Comparison of ENCODE assay signal across 9 mouse cellular contexts in genomic region chr11:106026465-106027151, GRCm38 (mm10). TPM values are rescaled to one million over a fixed set of nuclear protein-coding genes. Genes with fewer than 3 reads are reported as not detected.
DNase-seq lines count a peak whose midpoint lies in the region; ATAC-seq and TF ChIP-seq lines count a peak whose summit lies in the region.
"Had no signal": no experiment of that assay in that cellular context is flagged by ENCODE, and none has a peak within 500 bp of the region (broad histone marks: within the 10 kb centered on the region; RNA-seq: fewer than 3 reads in every experiment).

No protein-coding gene starts in this region.

- 23% methylated on average over 11 of the region's 11 CpGs for WGBS in liver, embryonic 13.5 days (ENCODE audit: insufficient replicate concordance)

- H3K27me3 ChIP-seq in MEL (ENCODE audit: control insufficient read depth in 1 of 2, insufficient read depth in 2 of 2, low read length in 2 of 2), result no peaks in the 10 kb centered on the region
- H3K27me3 ChIP-seq in liver, embryonic 13.5 days, result peaks cover 43% of the 10 kb centered on the region

- no peak overlapping the region for H3K27ac ChIP-seq in MEL (ENCODE audit: control insufficient read depth, low read depth, low read length)
- no peak overlapping the region for H3K27ac ChIP-seq in liver, embryonic 13.5 days

- H3K36me3 ChIP-seq in MEL (ENCODE audit: control insufficient read depth in 1 of 2, insufficient read depth in 2 of 2, low read length in 2 of 2), result peaks cover 0 to 15% of the 10 kb centered on the region in 2 experiments; a peak in 2 of 4 replicates
- H3K36me3 ChIP-seq in liver, embryonic 13.5 days, result peaks cover 10% of the 10 kb centered on the region

- no peaks in the 10 kb centered on the region for H3K79me2 ChIP-seq in MEL (ENCODE audit: control insufficient read depth, insufficient read depth, low read length, poor library complexity)

- peak overlapping the region in 1 of 2 experiments; percentile 9; a peak in 1 of 4 replicates for H3K4me3 ChIP-seq in MEL (ENCODE audit: control insufficient read depth in 1 of 2, insufficient read depth in 1 of 2, low read depth in 2 of 2, low read length in 2 of 2)
- no peak overlapping the region for H3K4me3 ChIP-seq in liver, embryonic 13.5 days (replicated peaks)

- peak; percentile 84 for DNase-seq in CD4-positive helper T cell, adult 2 months (ENCODE audit: low read depth, low spot score)
- DNase-seq in MEL (ENCODE audit: low read depth, low spot score), result peak; percentile 78
- DNase-seq in cerebellum, postnatal 10 days, result peak; percentile 81 to 85
- DNase-seq in gastrocnemius, postnatal 25 days, result peak; percentile 36
- DNase-seq in kidney, postnatal 10 days, result peak; percentile 77
- DNase-seq in liver, embryonic 13.5 days, result peak; percentile 30
- peak; percentile 70 for DNase-seq in retina, embryonic 14.5 days (ENCODE audit: low spot score)
- peak; percentile 89 for DNase-seq in thymus, postnatal 4 days

- peak overlapping the region; percentile 6 for H3K9ac ChIP-seq in MEL (ENCODE audit: control insufficient read depth, low read depth, low read length, poor library complexity, severe bottlenecking)
- 0 out of 2 replicates have a peak overlapping the region, but pooled peaks have one; percentile 22 for H3K9ac ChIP-seq in liver, embryonic 13.5 days

- TF ChIP-seq POLR2A in MEL (IDR thresholded peaks at IDR 0.05; ENCODE audit: control insufficient read depth in 1 of 2, insufficient read depth in 1 of 2, low read depth in 1 of 2, low read length in 2 of 2, poor library complexity in 1 of 2), result no peak

- peak; percentile 48; the same call in 1 of the 2 replicates for ATAC-seq in liver, embryonic 13.5 days (ENCODE audit: low read depth)

- peak overlapping the region; percentile 12; the same call in 1 of the 2 replicates for H3K4me2 ChIP-seq in liver, embryonic 13.5 days

- H3K4me1 ChIP-seq in MEL (ENCODE audit: control insufficient read depth in 1 of 2, insufficient read depth in 2 of 2, low read length in 2 of 2), result peaks cover 10 to 20% of the 10 kb centered on the region in 2 experiments; a peak in 3 of 4 replicates
- H3K4me1 ChIP-seq in liver, embryonic 13.5 days (replicated peaks), result peaks cover 20% of the 10 kb centered on the region

- TF ChIP-seq CTCF in MEL (IDR thresholded peaks at IDR 0.05 in 2 of 3, conservative IDR thresholded peaks at IDR 0.05 in 1 of 3; ENCODE audit: control insufficient read depth in 1 of 3, insufficient read depth in 1 of 3, low read depth in 2 of 3, low read length in 3 of 3, poor library complexity in 1 of 3, severe bottlenecking in 1 of 3), result peak; percentile 69 to 93 (median 84)

- peak; percentile 64 for TF ChIP-seq RAD21 in MEL (IDR thresholded peaks at IDR 0.05; ENCODE audit: low read depth, low read length)

- TF ChIP-seq EP300 in MEL (IDR thresholded peaks at IDR 0.05; ENCODE audit: low read depth in 1 of 2, low read length in 2 of 2), result peak in 1 of 2 experiments; percentile 10; a peak in 1 of 4 replicates

- H3K9me3 ChIP-seq in MEL (replicated peaks; ENCODE audit: insufficient read depth, low read length), result no peaks in the 10 kb centered on the region
- no peaks in the 10 kb centered on the region for H3K9me3 ChIP-seq in liver, embryonic 13.5 days (replicated peaks)

TF ChIP-seq in MEL, 35 proteins besides CTCF, POLR2A, EP300 and RAD21:
- no peak for TF ChIP-seq BHLHE40 (IDR thresholded peaks at IDR 0.05; ENCODE audit: borderline replicate concordance, low read depth, low read length)
- peak; percentile 98 for TF ChIP-seq MAZ (IDR thresholded peaks at IDR 0.05; ENCODE audit: low read depth, low read length)
- peak; percentile 42 for TF ChIP-seq ZC3H11A (IDR thresholded peaks at IDR 0.05; ENCODE audit: low read depth, low read length)
- 0 out of 2 replicates have a peak, but pooled peaks have one; percentile 35 for TF ChIP-seq USF1 (IDR thresholded peaks at IDR 0.05; ENCODE audit: low read depth, low read length)
- 0 out of 2 replicates have a peak, but pooled peaks have one; percentile 25 for TF ChIP-seq MXI1 (IDR thresholded peaks at IDR 0.05; ENCODE audit: low read depth, low read length)
- peak; percentile 38; the same call in 1 of the 2 replicates for TF ChIP-seq SIN3A (IDR thresholded peaks at IDR 0.05; ENCODE audit: low read length)
- peak; percentile 76 for TF ChIP-seq SMC3 (IDR thresholded peaks at IDR 0.05; ENCODE audit: low read depth, low read length)
- TF ChIP-seq USF2 (IDR thresholded peaks at IDR 0.05; ENCODE audit: borderline replicate concordance in 1 of 2, insufficient read depth in 1 of 2, low read depth in 1 of 2, low read length in 2 of 2), result no peak

RNA-seq across cellular contexts. Expression of gene Dcaf7, which starts 10.1 kb away (rescaled TPM):
- 77.4 and 86.9 TPM in 2 replicates for total RNA-seq in MEL (2012; rRNA removed)
- 10 to 100 TPM; 65.5 to 88.2 TPM for polyA plus RNA-seq in MEL (2012; ENCODE audit: insufficient read depth in 1 of 2, insufficient read length in 2 of 2, low read depth in 1 of 2, low replicate concordance in 2 of 2, missing spikeins in 1 of 2)
- 10 to 100 TPM; 25.9 to 26.1 TPM for total RNA-seq in gastrocnemius, postnatal 25 days (2021)
- 25.3 and 29.4 TPM in 2 replicates for polyA plus RNA-seq in liver, embryonic 13.5 days (2015; fragmentation: Nextera tagmentation; extraction: Ambion mirVana)

RNA-seq across cellular contexts. Expression of gene Kcnh6, which starts 18.7 kb away (rescaled TPM):
- 0.04 TPM in 1 of 2 replicates, not detected in the other for total RNA-seq in MEL (2012; rRNA removed)
- polyA plus RNA-seq in MEL (2012; ENCODE audit: insufficient read depth in 1 of 2, insufficient read length in 2 of 2, low read depth in 1 of 2, low replicate concordance in 2 of 2, missing spikeins in 1 of 2), result under 1 TPM in 1 of 2 experiments, not detected in 1; 0.07 TPM
- total RNA-seq in gastrocnemius, postnatal 25 days (2021), result not detected
- polyA plus RNA-seq in liver, embryonic 13.5 days (2015; fragmentation: Nextera tagmentation; extraction: Ambion mirVana), result 0.03 TPM in 1 of 2 replicates, not detected in the other

RNA-seq across cellular contexts. Expression of gene Ace3, which starts 32.1 kb away (rescaled TPM):
- not detected in 2 replicates for total RNA-seq in MEL (2012; rRNA removed)
- not detected for polyA plus RNA-seq in MEL (2012; ENCODE audit: insufficient read depth in 1 of 2, insufficient read length in 2 of 2, low read depth in 1 of 2, low replicate concordance in 2 of 2, missing spikeins in 1 of 2)
- not detected for total RNA-seq in gastrocnemius, postnatal 25 days (2021)
- not detected in 2 replicates for polyA plus RNA-seq in liver, embryonic 13.5 days (2015; fragmentation: Nextera tagmentation; extraction: Ambion mirVana)
- polyA plus RNA-seq: heart, embryonic 14.5 days had no signal

RNA-seq across cellular contexts. Expression of gene Taco1, which starts 39.3 kb away (rescaled TPM):
- total RNA-seq in MEL (2012; rRNA removed), result 33.3 and 35.0 TPM in 2 replicates
- polyA plus RNA-seq in MEL (2012; ENCODE audit: insufficient read depth in 1 of 2, insufficient read length in 2 of 2, low read depth in 1 of 2, low replicate concordance in 2 of 2, missing spikeins in 1 of 2), result 10 to 100 TPM in 1 of 2 experiments, not detected in 1; 33.1 TPM
- total RNA-seq in gastrocnemius, postnatal 25 days (2021), result 10 to 100 TPM; 42.1 to 44.3 TPM
- polyA plus RNA-seq in liver, embryonic 13.5 days (2015; fragmentation: Nextera tagmentation; extraction: Ambion mirVana), result 8.1 and 8.3 TPM in 2 replicates

RNA-seq across cellular contexts. Expression of gene Map3k3, which starts 57.8 kb away (rescaled TPM):
- total RNA-seq in MEL (2012; rRNA removed), result 10.5 and 14.6 TPM in 2 replicates
- polyA plus RNA-seq in MEL (2012; ENCODE audit: insufficient read depth in 1 of 2, insufficient read length in 2 of 2, low read depth in 1 of 2, low replicate concordance in 2 of 2, missing spikeins in 1 of 2), result 10 to 100 TPM in 1 of 2 experiments, not detected in 1; 14.3 TPM
- total RNA-seq in gastrocnemius, postnatal 25 days (2021), result 10 to 100 TPM; 18.5 to 20.8 TPM
- 4.5 and 4.8 TPM in 2 replicates for polyA plus RNA-seq in liver, embryonic 13.5 days (2015; fragmentation: Nextera tagmentation; extraction: Ambion mirVana)

Comparison
In these comparisons a context has a peak if more than half of its experiments do, and no peak if none do; other contexts are left out.
1. DNase-seq: peak in every context shown above with its lines; median percentile 89 in thymus, postnatal 4 days; 84 in CD4-positive helper T cell, adult 2 months; 83 in cerebellum, postnatal 10 days; 78 in MEL; 77 in kidney, postnatal 10 days; 70 in retina, embryonic 14.5 days; 36 in gastrocnemius, postnatal 25 days; 30 in liver, embryonic 13.5 days.